Mouse (Mus musculus) urinary bladder, postnatal 25 days (tissue): ENCODE measurements around the gene Rsad2.
"Not testable (repeated sequence)": the region's sequence is repeated elsewhere in the genome, so short reads cannot be mapped to it uniquely, and the experiment has no call there.

Experiments used
- DNase-seq: peaks from one replicate; pipeline ENCODE4 v3.0.0; 2022; ENCODE audit warnings: low spot score

Gene Rsad2

DNA sequence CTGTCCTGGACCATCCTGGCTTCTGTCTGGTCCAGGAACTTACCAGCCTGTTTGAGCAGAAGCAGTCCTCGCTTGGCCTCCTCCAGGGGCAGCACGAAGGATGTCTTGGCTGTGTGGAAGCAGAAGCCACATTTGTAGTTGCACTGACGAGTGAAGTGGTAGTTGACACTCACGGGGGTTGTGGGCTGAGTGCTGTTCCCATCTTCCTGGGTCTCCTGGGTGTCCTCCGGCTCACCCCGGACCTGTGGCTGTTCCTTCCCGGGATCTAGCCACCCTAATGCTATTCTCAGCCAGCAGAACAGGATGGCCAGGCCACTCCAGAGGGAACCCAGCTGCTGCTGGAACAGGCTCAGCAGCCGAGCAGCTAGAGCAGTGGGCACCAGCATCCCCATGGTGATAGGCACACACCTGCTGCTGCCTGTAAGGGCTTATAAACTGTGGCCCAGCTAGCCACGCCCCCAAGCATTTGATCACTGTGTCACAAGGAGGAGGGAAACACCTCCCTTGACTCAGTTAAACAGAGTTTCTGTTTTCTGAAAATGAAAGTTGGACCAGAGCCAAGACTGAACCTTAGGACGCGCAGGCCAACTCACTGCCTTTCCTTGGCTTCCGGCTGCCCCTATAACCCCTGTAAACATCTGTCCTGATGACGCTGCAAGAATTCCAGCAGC is at the start of gene Rsad2:
Gene Rsad2, minus strand, starts transcription at position 425 of the 671 bp plus-strand sequence.
- DNase-seq: peak; percentile 28

DNA sequence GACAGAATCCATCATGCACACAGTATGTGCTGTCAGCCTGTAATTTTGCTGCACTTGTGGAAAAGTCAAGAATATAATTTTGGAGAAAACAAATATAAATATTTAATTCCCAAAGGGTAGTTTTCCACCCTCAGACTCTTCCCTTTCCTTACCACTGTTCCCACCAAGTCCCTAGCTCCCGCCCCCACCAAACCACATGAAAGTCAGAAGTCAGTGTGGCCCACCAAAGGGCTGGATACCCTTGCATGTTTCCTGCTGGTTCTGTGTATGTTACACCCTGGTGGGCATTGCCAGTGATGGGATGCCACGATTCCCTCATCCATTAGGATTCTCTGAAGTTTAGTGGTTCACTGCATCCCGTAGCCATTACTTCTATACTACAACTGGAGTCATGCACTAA is 44.8 kb upstream of the Rsad2 start:
- DNase-seq: no peak

GRCm38 (mm10) chr12:26489942-26490341 is 33.7 kb upstream of the Rsad2 start:
- no peak for DNase-seq

GRCm38 (mm10) chr12:26488617-26489274 is 32.5 kb upstream of the Rsad2 start:
- no peak for DNase-seq

- DNase-seq: no peak
Measured at GRCm38 (mm10) chr12:26487874-26488616, 31.8 kb upstream of the Rsad2 start.

GRCm38 (mm10) chr12:26485738-26486580 is 29.7 kb upstream of the Rsad2 start:
- DNase-seq: not testable (repeated sequence)

GRCm38 (mm10) chr12:26478196-26479004 is 22.1 kb upstream of the Rsad2 start:
- DNase-seq: peak; percentile 15

DNA sequence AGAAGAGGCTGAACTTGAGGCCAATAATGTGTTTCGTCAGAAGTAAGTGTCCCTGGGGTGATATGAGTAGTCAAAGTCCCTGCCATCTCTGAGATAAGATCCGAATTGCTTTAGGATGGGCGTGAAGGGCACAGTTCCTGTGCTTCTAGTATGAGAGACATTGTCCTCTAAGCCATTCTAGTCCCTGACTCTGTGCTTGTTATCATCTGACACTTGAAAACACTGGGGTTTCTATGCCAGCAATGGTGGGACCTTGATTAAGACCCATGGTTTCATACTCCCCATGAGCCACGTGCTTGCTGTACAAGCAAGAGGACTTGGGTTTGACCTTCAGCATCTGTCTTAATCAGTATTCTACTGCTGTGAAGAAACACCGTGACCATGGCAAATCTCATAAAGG is 20.9 kb upstream of the Rsad2 start:
- no peak for DNase-seq

- DNase-seq: no peak
Measured at GRCm38 (mm10) chr12:26473746-26474145, 17.5 kb upstream of the Rsad2 start.

- no peak for DNase-seq
Measured at GRCm38 (mm10) chr12:26472770-26473481, 16.7 kb upstream of the Rsad2 start.

DNA sequence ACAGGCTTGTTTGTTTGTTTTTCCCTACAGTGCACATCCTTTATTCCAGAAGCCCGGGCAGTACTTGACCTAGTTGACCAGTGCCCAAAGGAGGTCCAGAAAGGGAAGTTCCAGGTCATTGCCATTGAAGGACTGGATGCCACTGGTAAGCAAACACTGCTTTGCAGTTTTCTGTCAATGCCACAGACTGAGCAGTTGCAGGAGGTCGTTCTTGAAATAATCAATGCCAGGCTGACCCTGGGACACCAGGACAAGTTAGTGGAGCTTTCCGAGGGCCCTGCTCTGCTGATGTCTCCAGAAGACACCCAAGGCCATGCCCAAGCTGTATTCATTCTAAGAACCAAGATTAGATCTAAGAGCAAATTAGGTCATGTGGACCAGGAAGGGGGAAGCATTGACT is 15.1 kb upstream of the Rsad2 start:
- DNase-seq: no peak

DNA sequence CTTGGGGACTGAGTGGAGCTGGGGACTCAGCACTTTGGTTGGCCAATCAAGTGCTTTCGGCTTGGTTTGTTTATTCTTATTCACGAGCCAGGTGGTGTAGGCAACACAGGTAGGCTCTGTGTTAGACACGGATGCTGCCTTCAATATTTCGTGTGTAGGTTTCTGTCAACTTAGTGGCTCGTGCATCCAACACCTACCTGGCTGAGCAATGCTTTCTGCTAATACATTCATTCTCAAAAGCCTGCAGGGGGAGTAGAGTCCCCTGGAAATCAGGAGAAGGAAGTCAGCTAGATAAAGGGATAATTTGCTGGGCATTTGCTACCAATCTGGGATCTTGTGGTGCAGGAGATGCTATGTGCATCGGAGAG is 13.8 kb upstream of the Rsad2 start:
- no peak for DNase-seq

GRCm38 (mm10) chr12:26469098-26470041 is 13.1 kb upstream of the Rsad2 start, which contains the start of gene Cmpk2:
TSS of gene Cmpk2 (plus strand) at chr12:26469204.
- peak; percentile 70 for DNase-seq

GRCm38 (mm10) chr12:26465600-26465999 is 9.3 kb upstream of the Rsad2 start:
- DNase-seq: no peak

GRCm38 (mm10) chr12:26460091-26460490 is 3.8 kb upstream of the Rsad2 start:
- no peak for DNase-seq

DNA sequence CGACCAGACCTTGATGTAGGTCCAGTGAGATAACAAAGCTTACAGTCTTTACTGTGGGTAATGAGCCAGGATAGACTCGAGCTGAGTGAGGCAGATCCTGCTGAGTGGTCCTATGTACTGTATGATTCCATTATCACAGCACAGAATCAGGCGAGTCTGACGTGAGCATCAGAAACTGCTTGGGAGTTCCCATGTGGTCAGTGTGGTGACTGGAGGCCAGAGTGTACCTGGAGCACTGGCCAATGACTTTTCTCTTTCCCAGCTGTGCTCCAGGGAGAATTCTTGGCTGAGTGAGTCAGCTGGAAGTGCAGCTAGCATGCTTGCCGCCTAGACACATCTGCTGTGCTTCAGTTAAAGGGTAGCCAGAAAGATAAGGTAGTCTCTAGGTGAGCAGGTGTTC is 1.6 kb downstream of the Rsad2 start:
- DNase-seq: no peak

GRCm38 (mm10) chr12:26452951-26453350 is 3.3 kb downstream of the Rsad2 start:
- no peak for DNase-seq

- no peak for DNase-seq
Measured at GRCm38 (mm10) chr12:26451150-26451549, 5.1 kb downstream of the Rsad2 start.

DNA sequence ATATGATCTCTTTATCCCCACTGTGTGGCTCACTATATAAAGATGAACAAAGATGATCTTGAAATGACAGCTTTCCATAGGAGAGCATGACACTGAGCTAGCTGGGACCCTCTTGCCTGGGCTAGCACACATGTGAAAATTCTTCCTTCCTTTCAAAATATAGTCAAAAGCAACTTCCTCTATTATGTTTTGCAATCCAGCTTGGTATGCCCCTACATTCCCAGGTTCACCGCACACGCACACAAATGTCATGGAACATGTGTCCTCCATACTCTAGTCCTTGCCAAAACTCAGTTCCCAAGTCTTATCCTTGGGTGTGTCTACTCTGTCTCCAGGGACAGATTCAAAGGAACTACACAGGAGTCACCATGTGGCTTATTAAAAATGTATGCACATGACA is 6.8 kb downstream of the Rsad2 start:
- DNase-seq: no peak
